Mouse (Mus musculus) WW6 (cell line): ENCODE data around the gene Rasl11b.

Source experiments
- DNase-seq: peaks from one replicate; pipeline ENCODE4 v3.0.0-alpha.2; 2013; ENCODE audit warnings: low read depth, low spot score

The Rasl11b gene

GRCm38 (mm10) chr5:74209640-74210039, 14.6 kb downstream of the Rasl11b start:
- DNase-seq: no peak

DNA sequence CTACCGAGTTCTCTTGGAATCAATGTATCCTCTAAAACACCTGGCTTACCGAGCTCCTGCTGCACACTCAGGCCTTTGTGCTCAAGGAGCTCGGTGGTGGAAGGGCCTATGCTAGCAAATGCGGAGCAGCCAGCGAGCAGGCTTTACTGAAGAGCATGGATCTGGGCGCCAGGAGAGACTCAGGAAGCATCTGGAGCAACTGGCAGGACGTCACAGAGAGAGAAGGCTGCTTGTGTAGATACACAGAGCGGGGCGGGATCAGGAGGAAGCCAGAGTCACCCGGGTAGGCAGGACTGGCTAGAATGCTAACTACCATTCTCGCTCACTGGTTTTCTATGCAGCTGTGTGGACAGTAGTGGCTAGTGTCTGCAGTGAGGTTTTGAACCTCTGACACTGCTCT, 16.3 kb downstream of the Rasl11b start:
- DNase-seq: no peak

DNA sequence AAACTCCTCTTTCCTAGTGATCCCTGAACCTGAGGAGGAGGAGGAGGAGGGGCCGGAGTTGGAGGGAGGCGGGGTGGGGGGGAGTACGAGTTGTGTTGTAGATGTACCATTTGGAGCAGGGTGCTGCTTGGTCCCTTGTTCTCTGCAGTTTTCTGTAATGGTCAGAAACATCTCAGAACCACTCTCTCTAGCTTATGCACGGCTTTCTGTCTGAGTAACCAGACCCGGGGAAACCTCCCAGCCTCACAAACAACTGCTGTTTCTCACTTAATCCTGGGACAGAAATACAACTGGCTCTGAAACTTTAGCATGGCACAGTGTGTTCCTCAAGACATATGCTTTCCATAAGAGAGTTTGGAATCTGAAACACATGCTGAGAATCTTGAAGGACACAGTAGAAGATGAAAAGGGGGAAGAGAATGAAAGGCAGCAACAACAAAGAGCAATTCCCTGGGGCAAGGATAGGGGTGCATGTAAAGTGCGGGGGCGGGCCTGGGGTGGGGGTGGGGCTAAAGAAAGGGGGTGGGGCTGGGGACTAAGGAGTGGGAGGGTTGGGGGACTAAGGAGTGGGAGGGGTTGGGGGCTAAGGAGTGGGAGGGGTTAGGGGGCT, 19.5 kb downstream of the Rasl11b start:
- no peak for DNase-seq

GRCm38 (mm10) chr5:74215125-74215524, 20.0 kb downstream of the Rasl11b start:
- no peak for DNase-seq

DNA sequence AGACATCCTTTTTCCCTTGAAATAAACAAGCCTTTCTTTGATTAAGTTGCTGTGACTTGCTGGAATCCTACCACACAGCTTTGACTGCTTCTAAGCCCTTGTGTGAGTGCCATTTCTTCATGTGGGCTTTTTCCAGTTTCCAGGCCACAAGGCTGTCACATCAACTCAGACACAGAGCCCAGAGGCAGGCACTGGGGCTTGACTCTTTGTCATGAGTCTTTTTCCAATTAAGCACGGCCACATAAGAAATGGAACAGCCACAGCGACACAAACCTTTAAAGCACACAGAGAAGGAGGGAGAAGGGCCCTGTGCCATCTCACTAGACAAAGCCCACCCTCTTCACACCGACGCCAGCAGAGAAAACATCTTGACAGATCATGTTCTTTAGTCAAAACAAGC, 23.4 kb downstream of the Rasl11b start:
- DNase-seq: no peak

DNA sequence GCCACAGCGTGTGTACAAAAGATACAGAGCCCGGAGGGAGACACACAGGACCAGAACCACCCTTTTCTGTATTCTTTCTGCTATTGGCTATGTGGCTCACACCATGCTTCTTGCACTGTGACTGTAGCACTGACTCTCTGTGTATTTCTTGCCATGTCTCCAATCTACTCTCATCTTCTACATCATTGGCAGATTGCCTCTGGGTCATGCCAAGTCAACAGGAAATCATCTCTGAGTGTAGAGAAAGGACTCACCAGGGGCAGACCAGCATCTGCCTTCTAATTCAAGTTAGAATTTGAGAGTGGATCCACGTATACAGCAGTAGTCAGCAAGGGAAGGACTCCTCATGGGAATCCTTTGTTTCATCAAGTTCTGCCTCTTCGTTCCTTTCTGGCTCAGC, 27.5 kb downstream of the Rasl11b start:
- no peak for DNase-seq

GRCm38 (mm10) chr5:74224480-74224879, 29.4 kb downstream of the Rasl11b start:
- DNase-seq: no peak

- no peak for DNase-seq
Observed at GRCm38 (mm10) chr5:74226183-74226582, 31.1 kb downstream of the Rasl11b start.

DNA sequence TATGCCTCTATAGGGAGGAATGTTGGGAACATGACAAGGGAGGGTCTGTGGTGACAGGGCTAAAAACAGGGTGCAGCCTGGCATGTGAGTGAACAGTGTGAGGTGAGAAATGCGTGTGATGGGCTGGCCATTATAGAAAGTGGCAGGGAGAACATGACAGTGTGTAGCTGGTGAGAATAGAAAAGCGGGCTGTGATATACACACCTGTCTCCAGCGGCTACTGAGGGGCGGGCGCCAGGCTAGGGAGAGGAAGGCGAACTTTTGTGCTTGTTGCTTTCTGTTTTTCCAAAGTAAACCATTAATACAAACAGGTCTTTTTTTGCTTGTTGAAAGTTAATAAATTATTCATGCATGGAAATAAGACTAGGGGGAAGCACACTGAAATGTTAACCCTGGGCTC, 32.3 kb downstream of the Rasl11b start:
- DNase-seq: no peak

DNA sequence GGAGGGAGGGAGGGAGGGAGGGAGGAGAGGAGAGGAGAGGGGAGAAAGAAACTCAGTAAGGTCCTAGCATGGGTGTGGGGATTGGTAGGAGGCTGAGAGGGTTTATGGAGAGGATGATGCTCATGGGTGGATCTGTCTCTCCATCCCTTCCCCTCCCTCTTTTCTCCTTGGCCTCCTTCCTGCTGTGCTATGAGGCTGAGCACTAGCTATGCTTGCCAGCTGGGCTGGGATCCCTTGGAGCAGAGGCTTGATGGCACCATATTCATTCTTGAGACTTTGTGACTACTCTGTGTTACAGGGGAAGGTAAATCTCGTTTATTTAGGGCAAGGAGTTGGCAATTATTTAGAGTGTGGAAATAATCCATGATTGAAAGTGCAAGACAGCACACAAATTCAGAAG, 33.9 kb downstream of the Rasl11b start:
- no peak for DNase-seq

DNA sequence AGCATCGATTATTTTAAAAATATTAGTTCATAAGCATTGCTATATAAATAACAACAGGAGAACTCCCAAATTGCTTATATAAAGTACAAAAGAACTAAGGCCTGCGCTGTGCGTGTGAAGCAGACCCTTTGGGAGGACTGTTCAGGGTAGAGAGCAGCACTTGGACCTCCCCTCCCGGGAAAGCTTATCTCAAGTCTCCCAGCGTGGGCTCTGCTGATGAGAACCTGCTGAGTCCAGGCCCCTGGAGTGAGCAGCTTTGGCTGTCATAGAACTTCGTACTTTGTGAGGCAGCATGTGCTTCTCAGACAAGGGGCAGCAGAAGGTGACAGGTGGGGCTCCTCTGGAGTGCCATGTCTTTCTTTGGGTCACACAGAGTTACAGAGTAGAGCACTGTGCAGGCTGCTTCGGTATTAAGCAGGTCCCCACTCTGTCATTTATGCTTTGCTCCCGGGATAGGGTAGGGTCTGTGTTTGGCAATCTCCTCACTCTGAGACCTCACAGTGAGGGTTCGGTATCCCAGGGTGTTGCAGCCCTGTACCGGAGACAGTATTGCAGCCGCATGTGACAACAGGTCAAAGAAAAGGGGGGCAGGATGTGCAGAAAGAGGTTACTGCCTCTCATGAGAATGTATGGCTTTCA, 34.8 kb downstream of the Rasl11b start:
- DNase-seq: no peak

GRCm38 (mm10) chr5:74230525-74230924, 35.4 kb downstream of the Rasl11b start:
- DNase-seq: no peak

GRCm38 (mm10) chr5:74233808-74234207, 38.7 kb downstream of the Rasl11b start:
- no peak for DNase-seq

- DNase-seq: no peak
Observed at GRCm38 (mm10) chr5:74239369-74239768, 44.3 kb downstream of the Rasl11b start.

GRCm38 (mm10) chr5:74240298-74240697, 45.2 kb downstream of the Rasl11b start:
- DNase-seq: no peak

DNA sequence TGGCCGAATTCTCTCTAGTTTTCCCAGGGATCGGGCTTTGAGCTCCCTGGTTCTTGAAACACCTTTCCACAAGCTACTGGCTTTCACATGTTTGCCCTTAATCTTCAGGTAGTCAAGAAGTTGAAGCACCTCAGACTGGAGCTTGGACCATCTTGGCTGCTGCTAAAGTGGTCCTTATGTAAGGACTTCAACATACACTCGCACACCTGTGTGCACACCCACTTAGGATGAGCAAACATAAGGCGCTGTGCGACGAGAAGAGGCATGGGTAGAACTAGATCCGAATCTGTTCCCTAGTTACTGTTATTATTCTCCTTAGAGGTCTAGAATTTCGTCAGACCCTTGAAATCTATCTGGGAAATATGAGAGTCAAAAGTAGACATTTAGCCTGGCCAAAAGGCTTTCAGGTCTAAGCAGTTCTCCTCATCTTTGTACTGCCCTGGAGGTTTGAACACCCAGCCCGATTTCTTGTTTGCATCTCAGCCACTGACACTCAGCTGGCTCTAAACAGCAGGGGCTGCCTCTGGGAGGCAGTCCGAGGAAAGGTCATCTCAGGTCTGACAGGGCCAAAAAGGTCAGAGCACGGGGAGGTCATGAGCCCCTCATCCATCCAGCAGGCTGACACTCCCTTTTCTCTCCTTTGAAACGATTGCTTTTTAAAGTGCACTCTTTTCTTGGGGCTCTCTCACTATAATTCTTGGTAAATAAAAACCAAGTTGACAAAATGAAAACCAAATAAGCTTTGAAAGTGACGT, 46.0 kb downstream of the Rasl11b start:
- DNase-seq: no peak

GRCm38 (mm10) chr5:74242654-74243053, 47.6 kb downstream of the Rasl11b start:
- DNase-seq: no peak

DNA sequence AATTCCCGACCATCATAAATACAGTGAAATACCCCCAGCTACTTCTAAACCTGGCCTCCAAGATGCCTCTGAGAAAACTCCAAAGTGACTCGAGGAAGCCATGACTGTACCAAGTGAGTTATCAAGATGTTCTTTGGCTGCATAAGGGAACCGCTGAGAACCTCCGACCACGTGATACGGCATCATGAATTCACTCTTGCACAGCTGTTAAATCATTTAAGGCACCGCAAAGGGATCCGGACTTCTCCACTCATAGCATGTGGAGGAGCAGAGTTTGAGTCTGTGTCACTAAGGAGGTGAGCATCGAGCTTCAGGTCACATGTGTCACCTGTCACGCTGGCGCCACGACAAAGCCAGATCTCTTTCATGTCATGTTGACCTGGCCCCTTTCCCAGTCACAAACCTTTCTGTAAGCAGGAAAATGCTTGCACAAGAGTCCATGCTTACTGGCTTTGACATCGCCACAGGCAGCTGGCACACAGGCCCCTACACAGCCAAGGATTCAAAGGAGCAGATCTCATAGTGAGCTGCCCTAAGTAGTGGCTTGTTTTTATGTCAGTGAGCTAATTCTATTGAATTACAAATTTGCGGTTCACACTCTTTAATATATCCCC, 49.4 kb downstream of the Rasl11b start:
- DNase-seq: no peak

GRCm38 (mm10) chr5:74245641-74246145, 50.6 kb downstream of the Rasl11b start:
- DNase-seq: no peak

DNA sequence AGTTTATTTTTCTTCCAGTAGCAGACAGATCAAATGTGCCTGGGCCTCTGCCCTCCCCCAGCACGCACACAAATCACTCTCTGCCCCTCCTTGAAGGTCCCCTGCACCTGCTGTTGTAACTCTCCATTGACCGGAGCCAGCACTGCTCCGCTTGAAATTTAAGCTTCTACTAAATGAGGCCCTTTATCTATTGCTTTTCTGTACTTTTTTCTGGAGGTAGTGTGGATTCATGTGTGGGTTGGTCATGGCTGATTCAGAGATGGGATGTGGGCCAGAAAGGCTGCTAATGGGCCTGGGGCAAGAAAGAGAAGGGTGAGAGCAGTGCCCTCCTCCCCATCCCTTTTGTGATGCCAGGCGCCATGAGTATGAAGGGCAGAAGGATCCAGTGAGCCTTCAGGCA, 51.4 kb downstream of the Rasl11b start:
- DNase-seq: no peak

DNA sequence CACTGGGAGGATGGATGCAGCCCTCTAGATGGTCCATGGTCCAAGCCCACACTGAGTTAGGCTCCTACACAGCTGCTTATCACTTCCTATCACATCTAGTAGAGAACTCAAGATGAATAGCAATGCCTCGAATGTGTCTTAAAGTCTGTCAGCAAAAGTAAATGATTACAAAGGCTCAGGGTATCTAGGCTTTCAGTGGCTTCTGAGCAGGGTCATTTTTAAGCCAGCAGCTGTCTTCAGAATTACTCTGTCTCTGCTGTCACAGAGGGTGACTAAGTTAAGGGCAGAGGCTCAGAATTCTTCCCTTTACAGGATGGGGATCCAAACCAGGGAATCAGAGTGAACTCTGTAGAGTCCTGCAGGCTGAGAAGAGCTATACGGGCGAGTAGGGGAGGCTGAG, 51.9 kb downstream of the Rasl11b start:
- DNase-seq: no peak
